Mouse (Mus musculus) adrenal gland, postnatal 0 days (tissue): ENCODE measurements around the gene Rnf144a. TPM values are rescaled to one million over a fixed set of nuclear protein-coding genes. Genes with fewer than 3 reads are reported as not detected.

Source experiments
- microRNA-seq: library from miRNA; unstranded; fragments of <30 nt; microRNA quantifications from one replicate; pipeline ENCODE4, GENCODE M21; 2016; ENCODE audit warnings: borderline replicate concordance; ENCODE audit not compliant: insufficient number of aligned reads
- polyA plus RNA-seq: library from polyadenylated mRNA; unstranded; fragments of >200 nt; fragmentation: Nextera tagmentation; extraction: Ambion mirVana; gene quantifications from 2 replicates; pipeline ENCODE4 v1.2.1, GENCODE M21; 2015

Rnf144a gene
- polyA plus RNA-seq: 16.7 and 31.2 TPM in 2 replicates

GRCm38 (mm10) chr12:26415104-26415771 lies at the start of gene Rnf144a:
Gene Rnf144a, minus strand, starts transcription at chr12:26415254.

GRCm38 (mm10) chr12:26456028-26456698 lies 41.1 kb upstream of the Rnf144a start, which contains the start of gene Rsad2:
Gene Rsad2, minus strand, starts transcription at chr12:26456452.

Small RNAs within 50 kb of the gene (microRNA-seq; reads per million reads assigned to microRNA genes)
- 6.0 reads per million, percentile 9 among the genes with 10 or more reads in this experiment for gene Mir6538

Other genes starting within 250 kb of the Rnf144a start
- gene Rsad2, start 41.2 kb upstream of the Rnf144a start, polyA plus RNA-seq: 13.0 and 24.6 TPM in 2 replicates
- 19.9 and 35.7 TPM in 2 replicates for gene Cmpk2, start 54.0 kb upstream of the Rnf144a start, polyA plus RNA-seq